In genomic region chr6:122764446-122765297, GRCm38 (mm10) we compare ENCODE assay signal across 8 mouse cellular contexts. TPM values are rescaled to one million over a fixed set of nuclear protein-coding genes. Genes with fewer than 3 reads are reported as not detected.
DNase-seq lines count a peak whose midpoint lies in the region; ATAC-seq and TF ChIP-seq lines count a peak whose summit lies in the region.

No protein-coding gene starts in this region.

- peak; percentile 13 for DNase-seq in ovary, postnatal 36 days (ENCODE audit: low spot score)
- no peak for DNase-seq in ovary, postnatal 10 days (ENCODE audit: low spot score)
- DNase-seq in cerebellum, adult 9-11 months, result peak; percentile 85
- peak; percentile 54 to 61 for DNase-seq in frontal cortex, postnatal 25 days (ENCODE audit: low spot score in 2 of 2)
- no peak for DNase-seq in liver, embryonic 14.5 days (ENCODE audit: low read depth in 3 of 3, low spot score in 3 of 3)
- peak; percentile 83 for DNase-seq in retina, postnatal 1 day
- DNase-seq in urinary bladder, postnatal 36 days (ENCODE audit: low spot score in 2 of 2), result no peak

- peaks cover 17% of the 10 kb centered on the region for H3K4me1 ChIP-seq in kidney, embryonic 15.5 days
- peaks cover 37 to 46% of the 10 kb centered on the region in 2 experiments for H3K4me1 ChIP-seq in liver, embryonic 14.5 days (replicated peaks; ENCODE audit: control insufficient read depth in 2 of 2, insufficient read depth in 2 of 2, low read length in 1 of 2)

- no peak for TF ChIP-seq CTCF in liver, embryonic 14.5 days (IDR thresholded peaks at IDR 0.05; ENCODE audit: low read depth)

- H3K27me3 ChIP-seq in kidney, embryonic 15.5 days, result peaks cover 36% of the 10 kb centered on the region
- no peaks in the 10 kb centered on the region for H3K27me3 ChIP-seq in liver, embryonic 14.5 days (ENCODE audit: control insufficient read depth, insufficient read depth, low read length)

- peak overlapping the region; percentile 79 for H3K4me2 ChIP-seq in kidney, embryonic 15.5 days
- peak overlapping the region; percentile 90 for H3K4me2 ChIP-seq in liver, embryonic 14.5 days (ENCODE audit: low read depth)

- 0 out of 2 replicates have a peak overlapping the region, but pooled peaks have one; percentile 1 for H3K9ac ChIP-seq in kidney, embryonic 15.5 days
- peak overlapping the region; percentile 63 for H3K9ac ChIP-seq in liver, embryonic 14.5 days (replicated peaks)

- peak; percentile 75 for ATAC-seq in kidney, embryonic 15.5 days (replicated peaks; ENCODE audit: low FRiP score)
- ATAC-seq in liver, embryonic 14.5 days (ENCODE audit: insufficient read depth), result peak; percentile 61

- TF ChIP-seq EP300 in liver, embryonic 14.5 days (IDR thresholded peaks at IDR 0.05; ENCODE audit: low read depth), result 0 out of 2 replicates have a peak, but pooled peaks have one; percentile 1

- H3K36me3 ChIP-seq in kidney, embryonic 15.5 days, result no peaks in the 10 kb centered on the region
- no peaks in the 10 kb centered on the region for H3K36me3 ChIP-seq in liver, embryonic 14.5 days (replicated peaks; ENCODE audit: control insufficient read depth, insufficient read depth, low read depth)

- H3K4me3 ChIP-seq in kidney, embryonic 15.5 days (replicated peaks), result peak overlapping the region; percentile 42
- peak overlapping the region; percentile 41 to 59 for H3K4me3 ChIP-seq in liver, embryonic 14.5 days (ENCODE audit: insufficient read depth in 1 of 2, low read depth in 2 of 2, low read length in 2 of 2)

- no peaks in the 10 kb centered on the region for H3K9me3 ChIP-seq in kidney, embryonic 15.5 days (replicated peaks)
- H3K9me3 ChIP-seq in liver, embryonic 14.5 days (ENCODE audit: control insufficient read depth, low read length), result no peaks in the 10 kb centered on the region

- H3K27ac ChIP-seq in kidney, embryonic 15.5 days, result no peak overlapping the region
- peak overlapping the region; percentile 77 for H3K27ac ChIP-seq in liver, embryonic 14.5 days

- WGBS in kidney, embryonic 15.5 days, result under 1% methylated on average over 56 of the region's 56 CpGs
- WGBS in liver, embryonic 14.5 days (ENCODE audit: insufficient replicate concordance), result under 1% methylated on average over 56 of the region's 56 CpGs

RNA-seq across cellular contexts. Expression of gene Slc2a3, which starts 36.8 kb away (rescaled TPM):
- polyA plus RNA-seq in kidney, embryonic 15.5 days (2015; fragmentation: Nextera tagmentation; extraction: Ambion mirVana), result 7.8 and 10.4 TPM in 2 replicates
- polyA plus RNA-seq in liver, embryonic 14.5 days (2012; rRNA removed), result 8.7 and 9.6 TPM in 2 replicates
- 13.9 and 16.0 TPM in 2 replicates for polyA plus RNA-seq in liver, embryonic 14.5 days (2014; fragmentation: Nextera tagmentation; extraction: Ambion mirVana)

RNA-seq across cellular contexts. Expression of gene Foxj2, which starts 55.0 kb away (rescaled TPM):
- polyA plus RNA-seq in kidney, embryonic 15.5 days (2015; fragmentation: Nextera tagmentation; extraction: Ambion mirVana), result 6.0 and 6.3 TPM in 2 replicates
- 1.3 TPM in 2 replicates for polyA plus RNA-seq in liver, embryonic 14.5 days (2012; rRNA removed)
- polyA plus RNA-seq in liver, embryonic 14.5 days (2014; fragmentation: Nextera tagmentation; extraction: Ambion mirVana), result 1.1 and 1.3 TPM in 2 replicates

RNA-seq across cellular contexts. Expression of gene Nanog, which starts 57.4 kb away (rescaled TPM):
- 0.14 TPM in 1 of 2 replicates, not detected in the other for polyA plus RNA-seq in kidney, embryonic 15.5 days (2015; fragmentation: Nextera tagmentation; extraction: Ambion mirVana)
- polyA plus RNA-seq in liver, embryonic 14.5 days (2012; rRNA removed), result 0.01 TPM in 1 of 2 replicates, not detected in the other
- polyA plus RNA-seq in liver, embryonic 14.5 days (2014; fragmentation: Nextera tagmentation; extraction: Ambion mirVana), result not detected in 2 replicates

Comparison
In these comparisons a context has a peak if more than half of its experiments do, and no peak if none do; other contexts are left out.
1. DNase-seq: peak in ovary, postnatal 36 days (single experiment), cerebellum, adult 9-11 months (single experiment), frontal cortex, postnatal 25 days (2 of 2) and retina, postnatal 1 day (single experiment); none in ovary, postnatal 10 days (single experiment), liver, embryonic 14.5 days (0 of 3) and urinary bladder, postnatal 36 days (0 of 2).